Mouse (Mus musculus): ENCODE measurements at regions not wholly inside any gene's neighbourhood (a gene's known extent, or its start where the extent isn't known, plus 50 kb on each side); places are given as distances from the start of the nearest gene placed in this dataset.

DNA sequence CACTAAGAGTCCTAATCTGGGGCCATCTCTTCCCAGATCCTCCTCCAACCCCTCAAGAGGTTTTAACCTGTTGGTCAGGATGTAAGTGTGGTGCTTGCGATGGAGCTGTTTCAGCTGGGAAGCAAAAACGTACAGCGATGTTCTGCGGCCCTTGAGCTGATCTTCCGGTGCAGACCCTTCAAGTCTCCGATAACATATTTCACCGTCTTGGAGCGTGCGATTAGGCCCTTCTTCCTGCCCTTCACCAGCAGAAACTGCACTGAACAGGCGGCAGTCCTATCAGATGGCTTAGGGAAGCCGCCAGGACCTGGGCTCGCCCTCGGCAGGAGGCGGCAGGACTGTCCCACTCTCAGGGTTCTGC, 90.1 kb upstream of the Vps8 start:
- no peak for TF ChIP-seq CTCF (IDR thresholded peaks at IDR 0.05; ENCODE audit: borderline replicate concordance, extremely low read depth, insufficient read depth, insufficient read length)
- no peak for TF ChIP-seq POLR2A (IDR thresholded peaks at IDR 0.05; ENCODE audit: borderline replicate concordance, extremely low read depth, insufficient read depth, insufficient read length, poor library complexity, severe bottlenecking)
